8 mouse cellular contexts compared by ENCODE assay signal in the genomic region with DNA sequence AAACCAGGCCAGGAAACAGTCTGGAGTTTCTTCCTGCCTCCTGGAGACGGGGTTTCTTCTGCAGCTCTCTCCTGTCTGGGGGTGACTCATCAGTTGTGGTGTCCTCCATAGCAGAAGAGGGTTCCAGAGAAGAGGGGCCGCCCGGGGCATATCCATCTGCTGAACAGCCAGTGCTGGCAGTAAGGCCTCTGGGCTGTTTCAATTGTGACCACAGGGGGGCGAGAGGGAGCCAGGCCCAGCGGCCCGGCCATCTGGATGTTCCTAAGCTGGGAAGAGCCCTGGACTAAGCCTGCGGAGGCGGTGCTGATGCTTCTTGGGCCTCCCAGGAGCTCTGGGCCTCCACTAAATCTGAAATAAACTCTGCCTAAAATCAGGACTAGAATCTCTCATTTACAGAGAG. TPM values are rescaled to one million over a fixed set of nuclear protein-coding genes. Genes with fewer than 3 reads are reported as not detected.
A peak's percentile ranks its signal among the peaks of the same experiment; 100 is the strongest.
DNase-seq lines count a peak whose midpoint lies in the region; ATAC-seq and TF ChIP-seq lines count a peak whose summit lies in the region.

No protein-coding gene starts in this region.

- H3K4me3 ChIP-seq in hindbrain, postnatal 0 days (ENCODE audit: low read length), result no peak overlapping the region

- WGBS in hindbrain, postnatal 0 days, result 8% methylated on average over 8 of the region's 8 CpGs

- no peaks in the 10 kb centered on the region for H3K9me3 ChIP-seq in hindbrain, postnatal 0 days (ENCODE audit: low read length)

- DNase-seq in T-cell, adult 2 months (ENCODE audit: low spot score), result peak; percentile 61
- DNase-seq in cerebellum, adult 9-11 months, result peak; percentile 96
- peak; percentile 75 to 86 for DNase-seq in frontal cortex, postnatal 14 days (ENCODE audit: low spot score in 2 of 2)
- peak; percentile 92 for DNase-seq in hindbrain, postnatal 0 days (ENCODE audit: low spot score)
- peak; percentile 93 for DNase-seq in left cerebral cortex, adult 18-20 months (ENCODE audit: low spot score in 2 of 2)
- peak; percentile 88 for DNase-seq in right cerebral cortex, postnatal 4 days
- DNase-seq in urinary bladder, postnatal 4 days (ENCODE audit: low spot score in 2 of 2), result peak; percentile 83 to 88

- H3K36me3 ChIP-seq in hindbrain, postnatal 0 days (ENCODE audit: insufficient read depth, low read length), result no peaks in the 10 kb centered on the region

- no peak overlapping the region for H3K9ac ChIP-seq in hindbrain, postnatal 0 days (replicated peaks; ENCODE audit: low read length)

- peak; percentile 82 for ATAC-seq in hindbrain, postnatal 0 days
- peak; percentile 80 for ATAC-seq in megakaryocyte progenitor cell, adult 5-6 weeks (replicated peaks; ENCODE audit: poor library complexity)

- H3K4me2 ChIP-seq in hindbrain, postnatal 0 days (ENCODE audit: low read depth, low read length), result no peak overlapping the region

- TF ChIP-seq CTCF in hindbrain, postnatal 0 days (IDR thresholded peaks at IDR 0.05; ENCODE audit: low read depth), result peak; percentile 94

- H3K27ac ChIP-seq in hindbrain, postnatal 0 days, result no peak overlapping the region; the same call in 1 of the 2 replicates

- no peaks in the 10 kb centered on the region for H3K4me1 ChIP-seq in hindbrain, postnatal 0 days (ENCODE audit: insufficient read depth, low read length)

- no peaks in the 10 kb centered on the region for H3K27me3 ChIP-seq in hindbrain, postnatal 0 days (ENCODE audit: insufficient read depth, low read length)

RNA-seq across cellular contexts. Expression of gene Mdga1, which starts 5.8 kb away (rescaled TPM):
- 73.3 and 104 TPM in 2 replicates for total RNA-seq in hindbrain, postnatal 0 days (2014; rRNA removed)
- 14.0 and 16.7 TPM in 2 replicates for polyA plus RNA-seq in hindbrain, postnatal 0 days (2015; fragmentation: Nextera tagmentation; extraction: Ambion mirVana)
- 10 to 100 TPM; 25.1 to 25.6 TPM for total RNA-seq in left cerebral cortex, adult 18-20 months (2021)
- 4.9 and 8.3 TPM in 2 replicates for total RNA-seq in megakaryocyte progenitor cell, adult 5-6 weeks (2015)
- 2.3 and 3.7 TPM in 2 replicates for total RNA-seq in megakaryocyte progenitor cell, adult 5-6 weeks (2017)

RNA-seq across cellular contexts. Expression of gene Zfand3, which starts 28.8 kb away (rescaled TPM):
- total RNA-seq in hindbrain, postnatal 0 days (2014; rRNA removed), result 84.5 and 105 TPM in 2 replicates
- 49.2 and 50.6 TPM in 2 replicates for polyA plus RNA-seq in hindbrain, postnatal 0 days (2015; fragmentation: Nextera tagmentation; extraction: Ambion mirVana)
- 100 to 1,000 TPM; 108 to 109 TPM for total RNA-seq in left cerebral cortex, adult 18-20 months (2021)
- 16.2 and 18.1 TPM in 2 replicates for total RNA-seq in megakaryocyte progenitor cell, adult 5-6 weeks (2015)
- total RNA-seq in megakaryocyte progenitor cell, adult 5-6 weeks (2017), result 9.1 and 11.4 TPM in 2 replicates
